In the genomic region with DNA sequence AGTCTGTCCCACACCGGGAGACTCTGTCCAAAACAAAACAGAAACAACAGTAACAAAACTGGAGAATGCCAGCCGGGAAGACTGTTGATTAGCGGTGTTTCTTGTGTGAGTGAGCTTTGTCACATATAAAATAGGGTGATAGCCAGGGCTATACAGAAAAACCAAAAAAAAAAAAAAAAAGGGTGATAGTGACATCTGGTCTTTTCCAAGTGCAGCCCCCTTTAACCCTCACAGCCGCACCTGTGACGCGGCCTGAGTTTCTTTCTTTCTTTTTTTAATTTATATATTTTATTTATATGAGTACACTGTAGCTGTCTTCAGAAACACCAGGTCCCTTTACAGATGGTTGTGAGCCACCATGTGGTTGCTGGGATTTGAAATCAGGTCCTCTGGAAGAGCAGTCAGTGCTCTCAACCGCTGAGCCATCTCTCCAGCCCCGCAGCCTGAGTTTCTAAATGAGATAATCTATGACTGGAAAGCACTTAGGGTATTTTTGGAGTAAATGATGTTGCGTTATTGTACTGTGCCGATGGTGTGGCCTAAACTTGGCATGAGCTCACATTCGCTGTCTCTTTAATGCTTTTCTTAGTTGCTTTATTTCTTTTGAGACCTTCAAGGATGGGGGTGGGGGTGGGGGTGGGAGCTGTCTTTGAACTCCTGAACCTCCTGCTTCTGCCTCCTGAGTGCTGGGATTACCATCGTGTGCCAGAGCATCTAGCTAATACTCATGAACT, we compare ENCODE assay signal across 8 mouse cellular contexts. TPM values are rescaled to one million over a fixed set of nuclear protein-coding genes. Genes with fewer than 3 reads are reported as not detected.
DNase-seq lines count a peak whose midpoint lies in the region; ATAC-seq and TF ChIP-seq lines count a peak whose summit lies in the region.

No protein-coding gene starts in this region.

- H3K9ac ChIP-seq in heart, embryonic 14.5 days (ENCODE audit: low read length): peak overlapping the region; percentile 77
- peak overlapping the region; percentile 72 for H3K9ac ChIP-seq in heart, postnatal 0 days (replicated peaks; ENCODE audit: low read depth, low read length)
- peak overlapping the region; percentile 89 for H3K9ac ChIP-seq in midbrain, embryonic 11.5 days (ENCODE audit: low read length)

- H3K27me3 ChIP-seq in heart, embryonic 14.5 days (ENCODE audit: control insufficient read depth, insufficient read depth, low read length): no peaks in the 10 kb centered on the region
- no peaks in the 10 kb centered on the region for H3K27me3 ChIP-seq in heart, postnatal 0 days (ENCODE audit: control insufficient read depth, insufficient read depth, low read length)
- H3K27me3 ChIP-seq in midbrain, embryonic 11.5 days (ENCODE audit: control insufficient read depth, insufficient read depth, low read length): no peaks in the 10 kb centered on the region

- no peaks in the 10 kb centered on the region for H3K36me3 ChIP-seq in heart, embryonic 14.5 days (ENCODE audit: control insufficient read depth, insufficient read depth, low read length)
- H3K36me3 ChIP-seq in heart, postnatal 0 days (replicated peaks; ENCODE audit: control insufficient read depth, insufficient read depth, low read length): no peaks in the 10 kb centered on the region
- no peaks in the 10 kb centered on the region; the same call in 1 of the 2 replicates for H3K36me3 ChIP-seq in midbrain, embryonic 11.5 days (ENCODE audit: control insufficient read depth, insufficient read depth, low read length)

- no peak for TF ChIP-seq EP300 in heart, postnatal 0 days (IDR thresholded peaks at IDR 0.05; ENCODE audit: low read depth)

- TF ChIP-seq CTCF in heart, postnatal 0 days (IDR thresholded peaks at IDR 0.05; ENCODE audit: low read depth): no peak

- WGBS in heart, embryonic 14.5 days: 23% methylated on average over 12 of the region's 12 CpGs
- WGBS in heart, postnatal 0 days: 21% methylated on average over 12 of the region's 12 CpGs
- 16% methylated on average over 12 of the region's 12 CpGs for WGBS in midbrain, embryonic 11.5 days

- peak overlapping the region; percentile 62 for H3K4me2 ChIP-seq in heart, embryonic 14.5 days (ENCODE audit: low read length)
- peak overlapping the region; percentile 66 for H3K4me2 ChIP-seq in heart, postnatal 0 days (ENCODE audit: low read depth, low read length)
- H3K4me2 ChIP-seq in midbrain, embryonic 11.5 days: peak overlapping the region; percentile 76

- H3K4me3 ChIP-seq in heart, embryonic 14.5 days (ENCODE audit: control insufficient read depth in 1 of 2, insufficient read depth in 1 of 2, low read depth in 1 of 2, low read length in 2 of 2): peak overlapping the region; percentile 49 to 68
- H3K4me3 ChIP-seq in heart, postnatal 0 days (ENCODE audit: low read depth, low read length): peak overlapping the region; percentile 53
- H3K4me3 ChIP-seq in midbrain, embryonic 11.5 days (ENCODE audit: low read depth, low read length): peak overlapping the region; percentile 48

- no peak for DNase-seq in heart, postnatal 25 days (ENCODE audit: low spot score)
- DNase-seq in MN1 (ENCODE audit: low spot score): peak; percentile 68
- peak; percentile 34 for DNase-seq in heart, postnatal 0 days (ENCODE audit: low spot score)
- DNase-seq in midbrain, embryonic 11.5 days (ENCODE audit: low spot score, missing footprints): peak; percentile 91
- DNase-seq in natural killer cell, adult 2 months (ENCODE audit: low spot score in 2 of 2): no peak
- no peak for DNase-seq in B cell, adult 2 months
- DNase-seq in layer of hippocampus, adult 9-10 months (ENCODE audit: low spot score): no peak

- peak overlapping the region; percentile 96 to 99 for H3K27ac ChIP-seq in heart, embryonic 14.5 days (replicated peaks in 1 of 2; ENCODE audit: control insufficient read depth in 1 of 2, insufficient read depth in 1 of 2, low read depth in 2 of 2, low read length in 2 of 2)
- peak overlapping the region; percentile 97 for H3K27ac ChIP-seq in heart, postnatal 0 days (ENCODE audit: low read depth)
- peak overlapping the region; percentile 98 for H3K27ac ChIP-seq in midbrain, embryonic 11.5 days (ENCODE audit: low read depth, low read length)

- intact Hi-C loops in heart, postnatal 25 days (cut with DNase I): loop anchor here (2.0 kb wide), 1 partner anchor 33 kb away; the partner anchor contains the start of genes Gm49450 and Tuba1a

- ATAC-seq in heart, embryonic 14.5 days (ENCODE audit: insufficient number of reproducible peaks, insufficient read depth, low FRiP score, low read depth): no peak
- no peak; the same call in 1 of the 2 replicates for ATAC-seq in heart, postnatal 0 days (ENCODE audit: insufficient read depth, low read depth)
- no peak for ATAC-seq in midbrain, embryonic 11.5 days (ENCODE audit: low FRiP score)

- H3K4me1 ChIP-seq in heart, embryonic 14.5 days (ENCODE audit: control insufficient read depth in 2 of 2, insufficient read depth in 2 of 2, low read length in 2 of 2): peaks cover 24 to 53% of the 10 kb centered on the region in 2 experiments
- H3K4me1 ChIP-seq in heart, postnatal 0 days (ENCODE audit: control insufficient read depth, insufficient read depth): peaks cover 24% of the 10 kb centered on the region
- peaks cover 75% of the 10 kb centered on the region for H3K4me1 ChIP-seq in midbrain, embryonic 11.5 days (ENCODE audit: control insufficient read depth, insufficient read depth, low read length)

- H3K9me3 ChIP-seq in heart, embryonic 14.5 days (ENCODE audit: control insufficient read depth, low read length): no peaks in the 10 kb centered on the region
- H3K9me3 ChIP-seq in heart, postnatal 0 days (replicated peaks; ENCODE audit: control insufficient read depth, low read length): no peaks in the 10 kb centered on the region
- no peaks in the 10 kb centered on the region for H3K9me3 ChIP-seq in midbrain, embryonic 11.5 days (ENCODE audit: control insufficient read depth, low read length)

RNA-seq across cellular contexts. Expression of gene Tuba1a, which starts 32.6 kb away (rescaled TPM):
- polyA plus RNA-seq in heart, embryonic 14.5 days (2014; fragmentation: Nextera tagmentation; extraction: Ambion mirVana): 790 and 917 TPM in 2 replicates
- total RNA-seq in heart, postnatal 25 days (2021): 100 to 1,000 TPM in 1 of 2 experiments, 10 to 100 TPM in 1; 99.4 to 105 TPM
- total RNA-seq in heart, postnatal 0 days (2014; rRNA removed; ENCODE audit: low replicate concordance): 1,016 and 1,136 TPM in 2 replicates
- 404 and 408 TPM in 2 replicates for polyA plus RNA-seq in heart, postnatal 0 days (2015; fragmentation: Nextera tagmentation; extraction: Ambion mirVana)
- 7,669 and 8,043 TPM in 2 replicates for polyA plus RNA-seq in midbrain, embryonic 11.5 days (2014; fragmentation: Nextera tagmentation; extraction: Ambion mirVana)

RNA-seq across cellular contexts. Expression of gene Gm49450, which starts 32.8 kb away (rescaled TPM):
- not detected in 2 replicates for polyA plus RNA-seq in heart, embryonic 14.5 days (2014; fragmentation: Nextera tagmentation; extraction: Ambion mirVana)
- total RNA-seq in heart, postnatal 25 days (2021): not detected
- 78.3 and 158 TPM in 2 replicates for total RNA-seq in heart, postnatal 0 days (2014; rRNA removed; ENCODE audit: low replicate concordance)
- not detected in 2 replicates for polyA plus RNA-seq in heart, postnatal 0 days (2015; fragmentation: Nextera tagmentation; extraction: Ambion mirVana)
- not detected in 2 replicates for polyA plus RNA-seq in midbrain, embryonic 11.5 days (2014; fragmentation: Nextera tagmentation; extraction: Ambion mirVana)

RNA-seq across cellular contexts. Expression of gene Tuba1c, which starts 43.5 kb away (rescaled TPM):
- polyA plus RNA-seq in heart, embryonic 14.5 days (2014; fragmentation: Nextera tagmentation; extraction: Ambion mirVana): 143 and 146 TPM in 2 replicates
- total RNA-seq in heart, postnatal 25 days (2021): 10 to 100 TPM; 33.5 to 33.7 TPM
- 309 and 399 TPM in 2 replicates for total RNA-seq in heart, postnatal 0 days (2014; rRNA removed; ENCODE audit: low replicate concordance)
- polyA plus RNA-seq in heart, postnatal 0 days (2015; fragmentation: Nextera tagmentation; extraction: Ambion mirVana): 73.8 and 97.1 TPM in 2 replicates
- 102 and 106 TPM in 2 replicates for polyA plus RNA-seq in midbrain, embryonic 11.5 days (2014; fragmentation: Nextera tagmentation; extraction: Ambion mirVana)

RNA-seq across cellular contexts. Expression of gene Tuba1b, which starts 51.8 kb away (rescaled TPM):
- 1,494 and 1,560 TPM in 2 replicates for polyA plus RNA-seq in heart, embryonic 14.5 days (2014; fragmentation: Nextera tagmentation; extraction: Ambion mirVana)
- total RNA-seq in heart, postnatal 25 days (2021): 100 to 1,000 TPM; 163 to 175 TPM
- total RNA-seq in heart, postnatal 0 days (2014; rRNA removed; ENCODE audit: low replicate concordance): 2,330 and 2,912 TPM in 2 replicates
- polyA plus RNA-seq in heart, postnatal 0 days (2015; fragmentation: Nextera tagmentation; extraction: Ambion mirVana): 608 and 611 TPM in 2 replicates
- 2,214 and 2,255 TPM in 2 replicates for polyA plus RNA-seq in midbrain, embryonic 11.5 days (2014; fragmentation: Nextera tagmentation; extraction: Ambion mirVana)

Comparison
In these comparisons a context has a peak if more than half of its experiments do, and no peak if none do; other contexts are left out.
1. DNase-seq: peak in MN1 (single experiment), heart, postnatal 0 days (single experiment) and midbrain, embryonic 11.5 days (single experiment); none in heart, postnatal 25 days (single experiment), natural killer cell, adult 2 months (0 of 2), B cell, adult 2 months (0 of 2) and layer of hippocampus, adult 9-10 months (single experiment).
2. Peak in every context shown above with its lines, with median percentiles within 50 percentile points of each other: H3K27ac ChIP-seq, H3K4me2 ChIP-seq, H3K4me3 ChIP-seq and H3K9ac ChIP-seq.